Mouse (Mus musculus): Measurements from ENCODE around the gene Ccr6.

GRCm38 (mm10) chr17:8299524-8299923, 63.7 kb downstream of the Ccr6 start:
- TF ChIP-seq CTCF (IDR thresholded peaks at IDR 0.05; ENCODE audit: extremely low read depth, insufficient read depth, low read length) (no peak), POLR2A (IDR thresholded peaks at IDR 0.05; ENCODE audit: extremely low read depth, insufficient read depth, low read length) (no peak)

Data from cortical plate, adult 2 months (tissue).